Mouse (Mus musculus) hindbrain, embryonic 14.5 days (tissue): ENCODE measurements around the gene Gm17949. TPM values are rescaled to one million over a fixed set of nuclear protein-coding genes. Genes with fewer than 3 reads are reported as not detected.
A peak's percentile ranks its signal among the peaks of the same experiment; 100 is the strongest.

ENCODE experiments used
- ATAC-seq: fragments of 200-750 bp; cut with Nextera tagmentation; 2 replicates; pipeline ENCODE4 v1.8.0; 2017; ENCODE audit warnings: moderate number of reproducible peaks, mild to moderate bottlenecking, moderate TSS enrichment, moderate library complexity; ENCODE audit not compliant: low FRiP score
- DNase-seq: peaks from one replicate; pipeline ENCODE4 v3.0.0-alpha.2; 2015; ENCODE audit warnings: low spot score
- H3K27ac ChIP-seq: fragments of 300-500 bp; sonication (generic); 2 replicates; pipeline ENCODE4 v1.5.1; 2014; ENCODE audit warnings: mild to moderate bottlenecking, moderate library complexity
- H3K27me3 ChIP-seq: fragments of 300-500 bp; sonication (generic); 2 replicates; pipeline ENCODE4 v1.6.1; 2014; ENCODE audit warnings: mild to moderate bottlenecking, low read length, mixed read lengths; ENCODE audit not compliant: control insufficient read depth, insufficient read depth
- H3K36me3 ChIP-seq: fragments of 300-500 bp; sonication (generic); replicated peaks from 2 replicates; pipeline ENCODE4 v1.6.1; 2014; ENCODE audit not compliant: control insufficient read depth, insufficient read depth
- H3K4me1 ChIP-seq: fragments of 300-500 bp; sonication (generic); replicated peaks from 2 replicates; pipeline ENCODE4 v1.6.1; 2014; ENCODE audit warnings: antibody characterized with exemption, low read length, mixed read lengths; ENCODE audit not compliant: control insufficient read depth, insufficient read depth
- H3K4me2 ChIP-seq: fragments of 300-500 bp; sonication (generic); replicated peaks from 2 replicates; pipeline ENCODE4 v1.6.1; 2014; ENCODE audit warnings: mild to moderate bottlenecking, moderate library complexity
- H3K4me3 ChIP-seq: fragments of 300-500 bp; sonication (generic); replicated peaks from 2 replicates; pipeline ENCODE4 v1.5.1; 2014; ENCODE audit warnings: mild to moderate bottlenecking, low read length
- H3K9ac ChIP-seq: fragments of 300-500 bp; sonication (generic); 2 replicates; pipeline ENCODE4 v1.6.1; 2014
- H3K9me3 ChIP-seq: fragments of 300-500 bp; sonication (generic); 2 replicates; pipeline ENCODE4 v1.6.1; 2016; ENCODE audit warnings: low read length; ENCODE audit not compliant: control insufficient read depth
- WGBS: fragments of 180-500 bp; shearing (Covaris S2); extraction: QIAGEN DNeasy Blood & Tissue Kit; methylation state at CpG from one replicate; pipeline ENCODE4 v1.1.7; 2014; 5-methylcytosine and 5-hydroxymethylcytosine counted together
- polyA plus RNA-seq: library from polyadenylated mRNA; unstranded; fragments of >200 nt; fragmentation: Nextera tagmentation; extraction: Ambion mirVana; gene quantifications from 2 replicates; pipeline ENCODE4 v1.2.1, GENCODE M21; 2014

Gene Gm17949
- polyA plus RNA-seq, 1 experiment from 2014 or later = 0.28 TPM

DNA sequence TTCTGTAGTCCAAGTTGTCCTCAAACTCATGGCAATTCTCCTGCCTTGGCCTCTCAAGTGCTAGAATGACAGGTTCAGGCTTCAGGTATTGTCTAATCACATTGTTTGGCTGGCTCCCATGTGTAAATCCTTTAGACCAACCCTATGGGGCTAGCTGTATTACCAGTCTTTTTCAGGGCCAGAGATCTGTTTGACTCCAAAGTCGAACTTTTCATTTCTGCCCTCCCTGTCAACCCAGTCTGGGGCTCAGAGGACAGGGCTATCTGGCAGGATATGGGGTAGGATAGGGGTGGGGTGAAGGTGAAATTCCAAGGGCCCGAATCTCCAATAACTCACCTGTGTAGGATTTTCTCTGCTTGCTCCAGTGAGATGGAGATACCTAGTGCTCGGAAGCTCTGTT lies 45.0 kb downstream of the Gm17949 start:
- no peak overlapping the region for H3K4me2 ChIP-seq
- DNase-seq (no peak), ATAC-seq (no peak)
- H3K9ac ChIP-seq = no peak overlapping the region
- no peak overlapping the region for H3K27ac ChIP-seq
- H3K9me3 ChIP-seq = no peaks in the 10 kb centered on the region
- peaks cover 53% of the 10 kb centered on the region for H3K36me3 ChIP-seq
- 87% methylated on average over 3 of the region's 3 CpGs for WGBS
- H3K27me3 ChIP-seq = peaks cover 4% of the 10 kb centered on the region; the same call in 1 of the 2 replicates
- no peak overlapping the region for H3K4me3 ChIP-seq
- peaks cover 15% of the 10 kb centered on the region for H3K4me1 ChIP-seq

GRCm38 (mm10) chr17:57058891-57059485 lies 47.7 kb downstream of the Gm17949 start, which contains the start of gene Crb3:
TSS of gene Crb3 (plus strand) at chr17:57059105.
- Histone ChIP-seq H3K4me3 (peak within 1 kb of the TSS; percentile 87), H3K9ac (peak within 1 kb of the TSS; percentile 80), H3K4me2 (peak within 1 kb of the TSS; percentile 74), H3K9me3 (no peaks in the 10 kb centered on the region), H3K36me3 (peaks cover 25% of the 10 kb centered on the region), H3K27ac (peak within 1 kb of the TSS; percentile 83), H3K27me3 (peaks cover 27% of the 10 kb centered on the region), H3K4me1 (peaks cover 18% of the 10 kb centered on the region)
- 1% methylated on average over 17 of the region's 22 CpGs for WGBS
- ATAC-seq (peak; percentile 0), DNase-seq (no peak)

DNA sequence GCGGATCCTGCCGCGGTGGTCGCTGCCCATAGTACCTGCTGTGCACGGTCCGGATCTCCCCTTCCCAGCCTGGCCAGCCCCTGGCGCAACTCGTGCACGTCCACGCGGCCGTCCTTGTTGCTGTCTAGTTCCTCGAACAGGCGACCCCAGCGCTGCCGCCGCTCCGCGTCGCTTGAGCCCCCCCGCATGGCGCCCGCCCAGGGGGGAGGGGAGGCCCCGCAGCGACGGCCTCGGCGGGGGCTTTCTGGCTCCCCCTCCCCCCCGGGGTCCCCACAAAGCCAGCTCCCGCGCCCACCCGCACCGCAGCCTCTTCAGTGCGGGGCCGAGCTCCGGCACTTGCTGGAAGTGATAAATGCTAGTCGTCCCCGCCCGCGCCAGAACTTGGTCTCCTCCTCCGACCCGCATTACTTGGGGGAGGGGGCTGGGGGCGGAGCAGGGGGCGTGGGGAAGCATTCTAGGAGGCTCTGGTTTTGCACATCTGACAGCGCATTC lies 48.3 kb downstream of the Gm17949 start, which contains the start of gene Slc25a23:
Slc25a23 (minus strand) TSS at position 378 of the 492 bp plus-strand sequence.
- peaks cover 32% of the 10 kb centered on the region for H3K27me3 ChIP-seq
- DNase-seq = peak; percentile 81
- H3K27ac ChIP-seq = peak within 1 kb of the TSS; percentile 83
- peak within 1 kb of the TSS; percentile 87 for H3K4me3 ChIP-seq
- H3K9me3 ChIP-seq = no peaks in the 10 kb centered on the region
- under 1% methylated on average over 36 of the region's 45 CpGs for WGBS
- peaks cover 18% of the 10 kb centered on the region for H3K4me1 ChIP-seq
- peak within 1 kb of the TSS; percentile 80 for H3K9ac ChIP-seq
- H3K36me3 ChIP-seq = peaks cover 21% of the 10 kb centered on the region
- peak; percentile 78 for ATAC-seq
- peak within 1 kb of the TSS; percentile 74 for H3K4me2 ChIP-seq

DNA sequence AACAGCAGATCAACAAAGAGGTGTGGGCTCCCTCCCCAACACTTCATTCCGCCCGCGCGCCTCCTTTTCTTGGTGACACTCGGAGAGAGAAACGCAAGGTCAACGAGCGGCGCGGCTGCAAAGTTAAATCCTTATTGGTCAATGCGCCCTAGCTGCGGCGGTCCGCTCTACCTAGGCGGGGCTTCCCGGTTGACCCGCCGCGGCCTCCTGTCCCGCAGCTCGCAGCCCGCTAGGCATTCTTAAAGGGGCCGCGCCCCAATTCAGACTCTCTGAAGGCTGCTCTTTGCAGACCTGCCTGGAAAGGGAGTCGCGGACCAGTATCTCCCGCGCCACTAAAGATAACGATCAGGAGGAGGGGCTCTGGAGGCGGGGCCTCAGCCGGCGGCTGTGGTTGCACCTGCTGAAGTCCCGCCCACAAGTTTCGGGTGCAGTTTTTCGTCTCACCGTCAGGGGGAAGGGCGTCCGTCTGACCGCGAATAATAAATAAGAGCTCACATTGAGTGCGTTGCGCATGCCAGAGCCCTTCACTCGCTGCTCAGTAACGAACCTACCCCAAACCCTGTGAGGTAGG lies 49.0 kb downstream of the Gm17949 start:
- peak overlapping the region; percentile 83 for H3K27ac ChIP-seq
- peak; percentile 98 for DNase-seq

DNA sequence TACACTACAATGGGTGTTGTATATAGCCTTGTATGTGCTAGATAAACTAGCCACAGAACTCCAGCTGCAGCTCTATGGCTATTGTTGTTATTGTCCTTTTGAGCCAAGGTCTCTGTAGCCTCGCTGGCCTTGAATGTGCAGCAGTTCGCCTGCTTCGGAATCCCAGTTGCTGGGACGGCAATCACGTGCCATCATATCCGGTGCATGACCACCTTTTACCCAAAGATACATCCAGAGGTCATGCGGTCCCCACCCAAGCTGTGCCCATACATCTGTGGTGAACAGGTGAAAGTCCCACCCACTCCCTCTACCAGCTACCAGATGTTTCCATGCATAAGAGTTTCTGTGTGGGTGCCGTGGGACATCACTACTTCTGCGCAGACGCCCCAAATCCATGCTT lies 49.8 kb downstream of the Gm17949 start:
- ATAC-seq (no peak), DNase-seq (no peak)
- Histone ChIP-seq H3K9me3 (no peaks in the 10 kb centered on the region), H3K4me3 (peak overlapping the region; percentile 87), H3K4me2 (peak overlapping the region; percentile 74), H3K9ac (peak overlapping the region; percentile 48; the same call in 1 of the 2 replicates), H3K36me3 (peaks cover 6% of the 10 kb centered on the region), H3K4me1 (peaks cover 18% of the 10 kb centered on the region), H3K27ac (0 out of 2 replicates have a peak overlapping the region, but pooled peaks have one; percentile 83), H3K27me3 (peaks cover 36% of the 10 kb centered on the region)
- 39% methylated on average over 10 of the region's 10 CpGs for WGBS

More for the DNA sequence above, 49.0 kb downstream of the Gm17949 start:
- WGBS = under 1% methylated on average over 44 of the region's 44 CpGs
- ATAC-seq = peak; percentile 90
- H3K4me3 ChIP-seq = peak overlapping the region; percentile 87
- H3K4me1 ChIP-seq = peaks cover 18% of the 10 kb centered on the region
- peak overlapping the region; percentile 80 for H3K9ac ChIP-seq
- no peaks in the 10 kb centered on the region for H3K9me3 ChIP-seq
- peaks cover 14% of the 10 kb centered on the region for H3K36me3 ChIP-seq
- H3K27me3 ChIP-seq = peaks cover 36% of the 10 kb centered on the region
- peak overlapping the region; percentile 74 for H3K4me2 ChIP-seq

- DNase-seq = no peak
Measured at GRCm38 (mm10) chr17:57062011-57062521, 50.8 kb downstream of the Gm17949 start.

DNA sequence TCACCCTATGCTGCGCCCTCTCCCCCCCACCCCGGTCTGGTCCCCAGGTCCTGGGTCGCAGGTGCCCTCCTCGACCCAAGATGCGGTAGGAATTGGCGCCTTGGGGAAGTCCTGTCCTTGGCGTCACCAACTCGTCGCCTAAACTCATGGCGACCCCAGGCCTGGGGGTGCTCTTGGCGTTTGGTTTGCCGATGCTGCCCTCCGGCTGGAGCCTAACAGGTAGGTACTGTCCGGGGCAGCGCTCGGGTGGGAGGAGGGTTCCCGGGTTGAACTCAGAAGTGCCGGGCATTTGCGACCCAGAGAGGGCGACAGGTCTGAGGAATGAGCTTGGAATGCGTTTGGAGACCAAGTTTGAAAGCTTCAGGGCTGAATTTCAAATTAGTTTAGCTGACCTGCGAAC lies 51.3 kb downstream of the Gm17949 start:
- Histone ChIP-seq H3K4me2 (peak overlapping the region; percentile 55), H3K36me3 (no peaks in the 10 kb centered on the region), H3K27ac (no peak overlapping the region), H3K27me3 (peaks cover 36% of the 10 kb centered on the region), H3K9ac (0 out of 2 replicates have a peak overlapping the region, but pooled peaks have one; percentile 0), H3K4me3 (peak overlapping the region; percentile 31), H3K9me3 (no peaks in the 10 kb centered on the region), H3K4me1 (peaks cover 18% of the 10 kb centered on the region)
- 2% methylated on average over 22 of the region's 22 CpGs for WGBS
- no peak for DNase-seq
- no peak for ATAC-seq

More at GRCm38 (mm10) chr17:57062011-57062521, 50.8 kb downstream of the Gm17949 start:
- no peak for ATAC-seq
- Histone ChIP-seq H3K4me3 (peak overlapping the region; percentile 31), H3K27me3 (peaks cover 36% of the 10 kb centered on the region), H3K4me1 (peaks cover 18% of the 10 kb centered on the region), H3K27ac (no peak overlapping the region), H3K36me3 (no peaks in the 10 kb centered on the region), H3K9me3 (no peaks in the 10 kb centered on the region), H3K4me2 (peak overlapping the region; percentile 55), H3K9ac (0 out of 2 replicates have a peak overlapping the region, but pooled peaks have one; percentile 0)
- 1% methylated on average over 39 of the region's 39 CpGs for WGBS

GRCm38 (mm10) chr17:57063031-57063430 lies 51.8 kb downstream of the Gm17949 start:
- 6% methylated on average over 8 of the region's 8 CpGs for WGBS
- Histone ChIP-seq H3K27ac (no peak overlapping the region), H3K36me3 (no peaks in the 10 kb centered on the region), H3K9ac (no peak overlapping the region), H3K9me3 (no peaks in the 10 kb centered on the region), H3K4me2 (no peak overlapping the region), H3K27me3 (peaks cover 36% of the 10 kb centered on the region), H3K4me3 (no peak overlapping the region), H3K4me1 (peaks cover 16% of the 10 kb centered on the region)
- ATAC-seq (no peak), DNase-seq (no peak)

DNA sequence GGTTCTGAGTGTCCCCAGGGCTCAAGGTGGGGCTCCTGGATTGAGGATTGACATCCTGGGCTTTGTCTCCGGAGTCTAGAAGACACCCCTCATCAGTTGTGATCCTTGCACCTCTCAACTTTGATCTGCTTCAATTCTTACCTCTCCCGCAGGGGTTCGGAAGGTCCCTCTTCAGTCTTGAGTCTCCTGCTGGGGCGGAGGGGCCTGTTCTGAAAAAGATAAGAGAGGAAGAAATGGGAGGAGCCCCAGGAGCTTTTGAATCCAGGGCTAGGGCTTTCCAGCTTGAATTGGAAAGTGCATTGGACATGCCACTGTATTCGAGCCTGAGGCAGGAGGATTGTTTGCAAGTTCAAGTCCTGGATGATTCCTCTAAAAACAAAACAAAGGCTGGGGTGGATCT lies 55.6 kb downstream of the Gm17949 start:
- WGBS = 66% methylated on average over 5 of the region's 5 CpGs
- peaks cover 25% of the 10 kb centered on the region for H3K27me3 ChIP-seq
- no peak overlapping the region for H3K4me2 ChIP-seq
- ATAC-seq (no peak), DNase-seq (no peak)
- no peak overlapping the region for H3K4me3 ChIP-seq
- H3K27ac ChIP-seq = no peak overlapping the region
- H3K9me3 ChIP-seq = no peaks in the 10 kb centered on the region
- H3K9ac ChIP-seq = no peak overlapping the region
- H3K36me3 ChIP-seq = no peaks in the 10 kb centered on the region
- H3K4me1 ChIP-seq = peaks cover 2% of the 10 kb centered on the region; the same call in 1 of the 2 replicates
